10 mouse cellular contexts compared by ENCODE assay signal in genomic region chrX:143063780-143064179, GRCm38 (mm10). TPM values are rescaled to one million over a fixed set of nuclear protein-coding genes. Genes with fewer than 3 reads are reported as not detected.
A peak's percentile ranks its signal among the peaks of the same experiment; 100 is the strongest.
DNase-seq lines count a peak whose midpoint lies in the region; ATAC-seq lines count a peak whose summit lies in the region.
"Had no signal": no experiment of that assay in that cellular context is flagged by ENCODE, and none has a peak within 500 bp of the region (broad histone marks: within the 10 kb centered on the region; RNA-seq: fewer than 3 reads in every experiment).

No protein-coding gene starts in this region.

- H3K9ac ChIP-seq in forebrain, embryonic 13.5 days, result no peak overlapping the region
- H3K9ac ChIP-seq: midbrain, embryonic 15.5 days had no signal

- no peaks in the 10 kb centered on the region for H3K27me3 ChIP-seq in forebrain, embryonic 13.5 days
- peaks cover 99% of the 10 kb centered on the region for H3K27me3 ChIP-seq in forebrain, embryonic 10.5 days (ENCODE audit: poor library complexity, severe bottlenecking)

- no peak overlapping the region for H3K4me3 ChIP-seq in forebrain, embryonic 13.5 days
- no peak overlapping the region for H3K4me3 ChIP-seq in forebrain, embryonic 10.5 days
- H3K4me3 ChIP-seq: midbrain, embryonic 15.5 days had no signal

- H3K27ac ChIP-seq in forebrain, embryonic 13.5 days, result peak overlapping the region; percentile 6; the same call in 1 of the 2 replicates
- no peak overlapping the region for H3K27ac ChIP-seq in forebrain, embryonic 10.5 days
- H3K27ac ChIP-seq: midbrain, embryonic 15.5 days had no signal

- WGBS in forebrain, embryonic 13.5 days, result 60% methylated on average over 7 of the region's 7 CpGs
- 58% methylated on average over 7 of the region's 7 CpGs for WGBS in forebrain, embryonic 10.5 days

- no peak overlapping the region for H3K4me2 ChIP-seq in forebrain, embryonic 13.5 days
- H3K4me2 ChIP-seq: midbrain, embryonic 15.5 days had no signal

- peaks cover 18% of the 10 kb centered on the region; the same call in 1 of the 2 replicates for H3K4me1 ChIP-seq in forebrain, embryonic 13.5 days
- peaks cover 14% of the 10 kb centered on the region for H3K4me1 ChIP-seq in forebrain, embryonic 10.5 days
- H3K4me1 ChIP-seq: midbrain, embryonic 15.5 days had no signal

- H3K36me3 ChIP-seq in forebrain, embryonic 13.5 days (ENCODE audit: poor library complexity, severe bottlenecking), result no peaks in the 10 kb centered on the region
- H3K36me3 ChIP-seq in forebrain, embryonic 10.5 days (replicated peaks), result no peaks in the 10 kb centered on the region
- H3K36me3 ChIP-seq: midbrain, embryonic 15.5 days had no signal

- DNase-seq in forebrain, embryonic 10.5 days (ENCODE audit: extremely low spot score, low spot score), result no peak
- peak; percentile 12 to 15 for DNase-seq in kidney, postnatal 4 days
- DNase-seq in kidney, postnatal 25 days, result no peak
- peak; percentile 25 for DNase-seq in thymus, postnatal 4 days
- no peak for DNase-seq in thymus, adult 18-20 months
- DNase-seq in T-cell, adult 2 months (ENCODE audit: low spot score), result no peak
- no peak for DNase-seq in spleen, adult 12 weeks (ENCODE audit: low spot score)

- ATAC-seq in forebrain, embryonic 13.5 days, result peak; percentile 37; the same call in 1 of the 2 replicates
- ATAC-seq: midbrain, embryonic 15.5 days; Patski had no signal

- no peaks in the 10 kb centered on the region for H3K9me3 ChIP-seq in forebrain, embryonic 13.5 days (replicated peaks)
- H3K9me3 ChIP-seq in forebrain, embryonic 10.5 days, result no peaks in the 10 kb centered on the region
- H3K9me3 ChIP-seq: midbrain, embryonic 15.5 days had no signal

RNA-seq across cellular contexts. Expression of gene Rtl9, which starts 35.6 kb away (rescaled TPM):
- 0.16 and 0.27 TPM in 2 replicates for polyA plus RNA-seq in forebrain, embryonic 13.5 days (2015; fragmentation: Nextera tagmentation; extraction: Ambion mirVana)
- 0.10 and 0.26 TPM in 2 replicates for polyA plus RNA-seq in forebrain, embryonic 10.5 days (2016; fragmentation: Nextera tagmentation; extraction: Ambion mirVana)

Comparison
In these comparisons a context has a peak if more than half of its experiments do, and no peak if none do; other contexts are left out.
1. DNase-seq: peak in kidney, postnatal 4 days (2 of 2) and thymus, postnatal 4 days (single experiment); none in forebrain, embryonic 10.5 days (single experiment), kidney, postnatal 25 days (0 of 2), thymus, adult 18-20 months (0 of 2), T-cell, adult 2 months (single experiment) and spleen, adult 12 weeks (single experiment).